Mouse (Mus musculus) urinary bladder, postnatal 25 days (tissue): ENCODE measurements at regions not wholly inside any gene's neighbourhood (a gene's known extent, or its start where the extent isn't known, plus 50 kb on each side); places are given as distances from the start of the nearest gene placed in this dataset.

Experiments
- DNase-seq: peaks from one replicate; pipeline ENCODE4 v3.0.0; 2022; ENCODE audit warnings: low spot score

DNA sequence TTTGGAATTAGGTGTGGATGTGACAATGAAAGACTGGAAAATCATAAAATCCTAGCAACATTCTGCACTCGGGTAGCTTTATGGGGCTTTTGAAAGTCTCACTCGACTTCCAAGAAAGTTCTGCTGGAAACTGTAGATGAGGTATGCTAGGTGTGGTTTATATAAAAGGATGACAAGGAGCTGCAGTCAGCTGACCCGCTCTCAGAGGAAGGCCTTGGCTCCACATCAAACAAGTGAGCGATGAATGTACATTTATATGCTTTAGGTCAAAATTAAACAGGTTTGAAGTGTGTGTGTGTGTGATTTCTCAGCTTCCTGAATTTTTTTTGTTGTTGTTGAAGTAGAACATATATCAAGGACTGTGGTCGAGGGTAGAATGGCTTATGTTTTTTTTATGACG lies 174.9 kb downstream of the 1500009L16Rik start:
- DNase-seq = no peak

DNA sequence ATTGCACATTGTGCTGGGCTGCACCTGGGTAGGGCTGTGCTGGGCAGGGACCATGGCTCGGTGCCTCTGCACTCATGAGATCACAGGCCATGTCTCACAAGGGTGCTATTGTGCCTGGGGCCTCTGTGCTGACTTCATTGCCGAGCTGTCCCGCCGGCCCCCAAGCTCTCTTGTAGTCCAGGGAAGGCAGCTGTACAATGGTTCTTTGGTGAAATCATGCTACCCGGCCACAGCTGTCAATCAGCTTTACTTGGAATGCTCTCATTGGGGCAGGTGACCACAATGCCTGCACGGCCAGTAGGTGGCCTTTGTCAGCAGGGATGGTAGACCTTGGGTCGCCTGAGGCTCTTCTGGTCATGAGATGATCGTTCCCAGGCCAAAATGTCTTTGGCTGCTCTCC lies 184.1 kb downstream of the 1500009L16Rik start:
- DNase-seq = no peak

DNA sequence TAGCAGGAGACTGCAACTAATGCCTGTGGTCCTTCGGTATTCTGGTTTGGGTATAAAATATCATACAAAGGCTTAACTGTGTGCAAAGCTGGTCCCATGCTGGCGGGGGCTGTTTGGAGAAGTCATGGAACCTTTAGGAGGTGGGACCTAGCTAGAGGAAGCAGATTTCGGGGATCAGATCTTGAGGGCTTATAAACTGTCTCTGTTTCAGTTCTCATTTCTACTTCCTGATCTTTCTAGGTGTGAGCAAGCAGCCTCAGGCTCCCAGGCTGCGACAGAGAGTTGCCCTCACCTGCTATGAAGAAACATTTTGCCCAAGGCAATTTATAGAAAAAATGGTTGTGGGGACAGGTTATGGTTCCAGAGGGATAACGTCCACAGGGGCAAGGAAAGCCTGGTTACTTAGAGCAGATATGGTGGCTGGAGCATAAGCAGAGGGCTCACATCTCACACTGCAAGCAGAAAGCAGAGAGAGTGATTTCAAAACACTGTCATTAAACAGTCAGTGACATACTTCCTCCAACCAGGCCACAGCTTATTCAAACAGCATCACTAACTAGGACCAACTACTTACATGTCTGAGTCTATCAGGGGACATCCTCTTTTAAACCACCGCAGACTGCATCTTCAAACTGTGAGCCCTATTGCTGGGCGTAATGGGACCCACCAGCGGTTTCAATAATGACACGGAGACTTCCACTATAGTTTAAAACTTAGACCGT lies 188.1 kb downstream of the 1500009L16Rik start:
- DNase-seq = no peak

DNA sequence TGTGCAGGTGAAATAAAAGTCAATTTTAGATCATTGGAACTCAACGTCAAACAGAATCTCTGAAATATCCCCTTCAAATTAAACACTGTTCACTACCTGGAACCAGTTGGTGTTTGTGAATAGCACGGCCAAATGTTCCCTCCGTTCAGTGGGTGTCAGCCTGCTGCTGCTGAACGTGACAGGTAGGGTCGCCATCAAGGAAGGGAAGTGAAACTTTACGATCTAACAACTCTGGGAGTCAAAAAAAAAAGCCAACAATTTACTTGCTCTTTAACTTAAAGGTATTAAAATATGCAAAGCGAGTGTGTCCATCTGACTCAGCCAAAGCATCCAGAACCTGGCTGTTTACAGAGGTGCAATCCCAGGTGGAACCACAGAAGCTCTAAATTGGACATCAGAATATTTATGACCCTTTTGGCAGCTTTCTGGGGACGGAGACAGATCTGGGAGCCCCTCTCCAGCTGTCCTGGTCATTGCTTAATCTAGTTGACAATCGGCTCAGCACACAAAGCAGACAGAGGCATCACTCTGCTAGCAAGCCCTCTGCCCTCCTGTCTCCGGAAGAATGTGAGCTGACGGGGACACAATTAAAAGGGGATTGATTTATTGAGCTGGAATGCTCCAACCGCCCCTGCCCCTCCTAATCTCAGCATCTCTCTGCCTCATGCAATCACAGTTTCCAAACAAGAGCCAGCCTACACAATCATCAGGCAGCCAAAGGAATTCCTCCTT lies 191.9 kb downstream of the 1500009L16Rik start:
- DNase-seq = no peak

DNA sequence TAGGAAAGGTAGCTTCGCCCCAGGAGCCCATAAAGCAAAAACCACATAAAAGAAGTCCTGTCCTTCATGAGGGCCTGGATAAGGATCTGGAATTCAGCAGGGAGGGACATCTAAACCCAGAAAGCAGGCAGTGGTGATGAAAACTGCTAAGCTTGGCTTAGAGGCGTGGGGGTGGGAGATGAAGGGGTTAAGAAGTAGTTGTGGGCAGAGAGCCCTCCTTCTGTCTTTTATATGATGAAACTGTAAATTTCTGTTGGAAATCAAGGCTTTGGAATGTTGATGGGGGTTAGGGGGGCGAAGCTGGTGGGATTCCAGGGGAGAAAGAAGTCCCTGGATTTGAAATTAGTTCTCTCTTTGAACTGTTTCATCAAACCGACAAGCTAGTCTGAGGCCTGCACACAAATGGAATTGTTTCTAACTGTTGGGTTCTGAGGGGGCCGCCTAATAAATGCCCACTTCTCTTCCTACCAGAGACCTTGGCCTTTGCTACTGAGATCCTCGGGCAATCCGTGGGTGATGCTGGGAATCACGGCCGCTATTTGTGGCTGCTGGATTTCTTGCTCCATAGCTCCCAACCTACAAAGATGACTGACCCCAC lies 192.6 kb downstream of the 1500009L16Rik start:
- no peak for DNase-seq

DNA sequence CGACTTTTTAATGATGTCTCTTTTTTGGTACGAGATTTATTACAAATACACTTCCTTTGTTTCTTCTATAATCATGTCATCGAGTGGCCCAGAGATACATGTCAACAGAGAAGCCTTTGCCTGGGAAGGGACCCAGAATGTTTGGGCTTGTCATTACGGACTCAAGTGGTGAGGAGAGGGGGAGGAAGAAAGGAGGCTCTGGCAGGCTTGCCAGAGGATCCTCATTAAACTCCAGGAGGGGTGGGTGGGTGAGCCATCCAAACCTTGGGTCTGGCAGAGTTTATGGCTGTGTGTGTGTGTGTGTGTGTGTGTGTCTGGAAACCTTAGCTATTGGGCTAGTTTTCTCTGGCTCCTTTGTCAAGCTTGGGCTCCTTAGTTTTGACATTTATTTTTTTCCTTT lies 204.3 kb downstream of the 1500009L16Rik start:
- no peak for DNase-seq

DNA sequence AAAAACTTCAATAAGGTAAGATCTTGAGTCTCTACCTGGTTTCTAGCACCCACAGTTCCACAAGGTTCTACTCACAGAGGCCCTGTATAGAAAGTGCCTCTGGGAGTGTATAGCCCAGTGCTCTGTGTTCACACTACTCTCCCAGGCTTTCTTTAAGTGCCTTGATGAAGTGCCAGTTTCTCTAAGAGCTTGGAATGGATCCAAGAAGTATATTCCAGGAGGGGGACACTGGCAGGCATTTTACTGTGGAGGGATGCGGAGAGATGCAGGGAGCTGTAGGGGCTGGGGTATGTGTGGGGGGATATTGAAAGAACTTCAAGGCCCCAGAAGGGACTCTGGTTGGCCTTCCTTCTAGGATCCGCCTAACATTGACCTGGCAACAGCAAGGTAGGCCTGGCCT lies 204.9 kb downstream of the 1500009L16Rik start:
- DNase-seq = no peak

DNA sequence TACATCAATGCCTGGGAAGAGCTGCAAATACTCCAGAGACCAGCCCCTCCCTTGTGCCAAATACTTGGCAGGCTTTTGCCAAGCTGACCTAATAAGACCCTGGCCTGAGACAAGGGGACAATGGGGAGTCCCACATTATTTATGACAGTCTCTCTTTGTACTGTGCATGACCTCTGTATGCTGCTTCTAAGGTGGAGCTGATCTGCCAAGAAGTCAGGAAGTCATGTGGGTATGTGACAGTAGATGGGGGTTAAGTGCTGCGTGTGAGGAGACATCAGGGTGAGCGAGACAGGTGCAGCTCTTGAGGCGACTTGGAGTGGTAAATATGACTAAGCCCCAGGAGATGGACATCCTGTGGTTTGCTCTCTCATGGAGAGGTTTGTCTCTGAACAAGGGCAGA lies 209.1 kb downstream of the 1500009L16Rik start:
- DNase-seq = no peak

DNA sequence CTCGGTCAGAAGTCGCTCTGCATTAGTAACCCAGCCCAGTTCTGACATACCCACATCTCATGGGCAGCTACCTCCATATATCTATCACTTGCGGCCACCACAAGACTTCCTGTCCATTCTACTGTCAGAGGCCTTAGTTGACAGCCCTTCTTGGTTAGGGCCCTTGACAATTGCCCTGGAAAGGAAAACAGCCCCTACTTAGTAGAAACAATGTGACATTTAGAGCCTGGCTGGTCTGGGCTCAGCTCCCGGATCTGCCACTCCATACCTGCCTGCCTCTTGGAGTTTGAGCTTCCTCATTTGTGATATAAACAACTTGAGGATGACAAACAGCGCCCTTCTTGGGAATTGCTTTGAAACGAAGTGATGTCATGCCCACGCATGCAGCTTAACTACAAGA lies 210.5 kb downstream of the 1500009L16Rik start:
- no peak for DNase-seq

DNA sequence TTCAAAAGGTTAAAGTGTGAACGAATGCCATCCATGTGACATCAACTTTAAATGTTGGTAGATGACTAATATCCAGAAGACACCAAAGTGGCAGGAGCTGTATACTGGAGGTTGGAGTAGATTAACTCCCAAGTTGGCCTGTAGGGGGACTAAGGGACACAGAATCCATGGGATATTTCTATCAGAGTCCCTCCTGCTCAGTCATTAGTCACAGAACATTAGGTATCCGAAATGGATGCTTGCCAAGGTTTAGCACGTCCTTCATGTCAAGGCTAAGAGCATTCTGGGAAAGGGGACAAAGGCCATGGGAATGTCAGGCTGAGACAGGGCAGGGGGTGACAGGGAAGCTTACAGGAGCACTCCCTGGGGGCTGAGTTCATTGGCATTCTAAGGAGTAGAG lies 211.8 kb downstream of the 1500009L16Rik start:
- no peak for DNase-seq

DNA sequence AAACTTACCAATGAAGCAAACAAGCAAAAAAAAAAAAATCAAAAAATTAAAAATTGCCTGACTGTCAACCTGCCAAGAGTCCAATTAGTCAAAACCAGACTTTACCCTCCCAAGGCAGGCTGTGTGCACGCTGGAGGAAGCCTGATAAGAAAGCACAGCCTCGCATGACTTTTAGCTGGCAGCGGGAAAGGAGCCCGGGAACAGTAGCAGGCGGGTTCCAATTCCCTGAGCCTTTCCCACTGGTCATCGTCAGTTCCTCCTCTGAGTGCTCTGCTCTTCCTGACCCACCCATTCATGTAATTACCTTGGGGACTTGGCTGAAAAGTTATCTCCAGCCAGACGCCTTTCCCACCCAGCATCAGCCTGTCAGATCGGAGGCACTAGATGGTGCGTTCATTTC lies 214.5 kb downstream of the 1500009L16Rik start:
- DNase-seq = no peak

DNA sequence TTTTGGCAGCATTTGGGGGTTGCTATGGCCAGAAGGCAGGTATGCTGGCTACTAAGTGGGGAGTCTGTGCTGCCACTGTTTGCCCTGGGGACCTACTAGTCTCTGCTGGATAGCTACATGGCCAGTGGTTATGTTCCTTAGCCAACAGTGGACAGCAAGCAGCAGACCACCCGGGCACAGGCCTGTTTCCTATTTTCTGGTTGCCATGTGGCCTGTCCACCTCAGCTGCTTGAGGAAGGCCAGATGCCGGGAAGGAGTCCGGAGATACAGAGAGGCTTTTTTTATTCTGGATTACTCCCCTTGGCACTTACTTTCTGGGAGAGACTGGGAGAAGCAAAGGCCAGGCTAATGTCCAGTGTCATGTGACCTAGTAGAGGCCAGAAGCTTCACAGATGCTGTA lies 219.4 kb downstream of the 1500009L16Rik start:
- no peak for DNase-seq

DNA sequence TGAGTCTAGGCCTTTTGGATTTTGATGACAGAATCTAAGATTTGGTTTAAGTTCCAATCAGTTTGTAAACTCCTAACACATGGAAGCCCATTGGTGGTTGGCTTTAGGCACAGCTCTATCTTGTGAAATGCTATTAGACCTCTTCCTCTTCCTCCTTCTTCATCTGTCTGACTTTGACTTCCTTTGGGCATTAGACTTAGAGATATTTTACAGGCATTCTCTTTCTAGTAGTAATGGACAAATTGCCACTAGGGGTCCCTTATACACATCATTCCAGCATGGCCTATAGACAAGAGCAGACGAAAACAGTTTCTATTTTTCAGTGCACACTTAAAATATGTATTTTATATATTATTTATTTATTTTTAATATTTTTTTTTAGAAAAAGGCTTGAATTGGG lies 221.5 kb downstream of the 1500009L16Rik start:
- DNase-seq = no peak

DNA sequence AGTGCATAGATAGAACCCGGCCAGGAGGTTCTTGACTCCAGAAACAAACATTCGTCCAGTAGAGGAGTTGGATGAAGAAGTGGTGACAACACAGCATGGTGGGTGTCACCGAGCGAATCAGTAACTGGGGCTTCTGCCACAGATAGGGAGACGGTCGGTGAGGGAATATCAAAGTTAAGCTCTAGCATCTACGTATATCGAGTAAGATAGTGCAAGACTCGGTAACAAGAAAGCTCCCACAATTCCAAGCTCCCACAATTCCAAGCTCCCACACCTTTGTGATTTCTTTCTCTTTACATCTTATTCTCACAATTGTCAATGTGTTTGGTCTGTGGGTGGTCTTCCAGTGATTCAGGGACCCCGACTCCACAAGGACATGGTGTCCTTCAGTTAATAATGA lies 222.2 kb downstream of the 1500009L16Rik start:
- DNase-seq = no peak

DNA sequence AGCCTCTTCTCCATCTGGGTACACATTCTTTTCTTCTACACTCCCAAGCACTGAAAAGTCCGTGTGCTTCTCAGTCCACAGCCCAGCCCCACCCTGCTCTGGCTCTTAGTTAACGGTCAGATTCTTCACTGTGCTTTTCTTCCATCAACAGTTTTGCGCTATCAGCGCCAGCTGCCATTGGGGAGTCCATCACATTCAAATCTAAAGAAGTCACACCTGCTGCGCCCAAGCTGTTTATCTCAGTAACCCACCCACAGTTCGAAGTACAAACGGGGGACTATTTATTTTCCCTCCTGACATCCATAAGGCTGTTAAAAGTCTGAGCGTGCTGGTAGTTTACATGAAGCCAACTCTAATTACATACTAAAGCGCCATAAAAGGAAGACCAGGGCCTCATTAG lies 222.8 kb downstream of the 1500009L16Rik start:
- no peak for DNase-seq

DNA sequence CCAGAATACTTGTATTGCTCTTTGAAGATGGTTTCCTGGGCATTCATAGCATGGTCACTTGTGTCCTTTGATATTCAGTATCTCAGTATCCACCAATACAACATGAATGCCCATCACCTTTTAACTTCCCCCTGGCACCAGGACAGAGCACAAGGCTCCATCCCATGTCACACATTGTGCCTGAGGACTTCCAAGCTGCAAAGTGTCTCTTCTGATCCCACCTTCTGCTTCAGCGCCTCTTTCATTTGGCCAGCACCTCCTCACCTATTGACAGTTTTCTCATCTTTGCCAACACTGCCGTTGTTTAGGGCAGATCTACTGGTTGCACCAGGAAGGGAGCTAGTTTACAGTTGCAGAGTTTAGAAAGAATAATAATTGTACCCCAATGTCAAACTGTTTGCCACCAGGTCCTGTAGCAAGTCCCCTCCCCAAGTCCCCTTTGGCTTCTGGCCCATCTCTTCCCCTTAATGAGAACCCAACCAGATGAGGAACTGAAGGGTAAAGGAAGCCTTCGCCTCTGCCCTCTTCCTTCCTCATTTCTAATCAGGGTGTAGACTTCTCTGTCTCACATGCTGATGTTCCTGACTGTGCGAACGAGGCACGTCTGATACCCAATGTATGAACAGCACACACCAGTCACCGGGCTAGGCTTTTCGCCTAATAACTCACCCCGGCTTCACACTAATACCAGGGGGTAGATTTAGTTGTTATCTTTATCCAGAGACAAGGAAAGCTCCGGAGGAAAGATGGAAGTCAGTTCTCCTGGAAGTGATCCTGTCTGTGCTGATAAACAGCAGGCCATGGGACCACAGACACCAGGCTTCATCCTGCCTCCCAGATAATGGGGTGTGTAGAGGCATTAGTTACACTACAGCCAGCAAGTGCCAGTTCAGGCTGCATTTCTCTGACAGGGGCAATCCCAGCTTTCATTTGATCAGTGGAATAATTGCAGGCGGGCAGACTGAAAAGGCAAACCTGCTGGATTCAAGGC lies 223.8 kb downstream of the 1500009L16Rik start:
- DNase-seq = no peak

DNA sequence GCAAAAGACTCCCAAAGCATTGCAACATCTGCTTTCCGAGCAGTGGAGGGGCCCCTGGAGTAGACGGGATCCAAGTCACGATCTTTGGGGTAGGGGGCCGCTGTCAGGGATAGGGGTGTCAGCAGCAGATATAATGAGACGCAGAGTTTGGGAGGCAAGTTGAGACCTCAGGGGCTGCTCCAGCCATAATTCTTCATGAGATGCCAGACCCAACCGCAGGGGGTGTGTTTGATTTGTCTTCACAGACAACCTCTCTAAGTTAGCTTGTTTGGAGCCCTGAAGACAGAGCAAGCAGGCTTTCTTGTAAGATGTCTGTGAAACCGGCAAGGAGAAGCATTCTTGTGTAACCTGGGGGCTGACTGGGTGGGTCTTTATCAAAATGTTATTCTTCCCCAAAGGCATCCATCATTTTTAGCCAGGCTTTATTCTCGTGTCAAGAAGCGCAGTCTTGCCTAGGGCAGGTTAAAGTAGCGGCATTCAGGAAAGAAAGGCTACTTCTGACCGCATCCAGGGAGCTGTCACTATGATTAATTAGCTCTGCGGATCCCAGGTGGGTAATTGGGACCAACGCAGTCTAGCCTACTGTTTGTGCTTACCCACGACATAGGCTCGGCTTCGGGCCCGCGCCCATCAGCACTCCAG lies 234.6 kb downstream of the 1500009L16Rik start:
- no peak for DNase-seq

DNA sequence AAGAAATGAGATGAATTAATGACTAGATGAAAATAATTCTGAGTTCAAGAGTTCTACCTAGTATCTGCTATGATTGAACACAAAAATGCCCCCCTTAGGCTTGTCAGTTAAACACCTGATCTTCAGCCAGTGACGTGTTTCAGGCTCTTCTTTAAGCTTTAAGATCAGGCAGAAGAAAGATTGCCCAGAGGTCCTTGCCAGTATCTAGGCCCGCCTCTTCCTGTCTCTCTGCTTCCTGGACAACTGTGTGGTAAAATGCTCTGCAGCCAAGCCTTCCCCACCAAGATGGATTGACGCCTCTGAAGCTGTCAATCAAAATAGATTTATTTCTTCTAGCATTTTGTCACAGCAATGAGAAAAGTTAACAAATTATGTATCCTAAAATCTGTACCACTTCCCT lies 235.7 kb downstream of the 1500009L16Rik start:
- DNase-seq = no peak

DNA sequence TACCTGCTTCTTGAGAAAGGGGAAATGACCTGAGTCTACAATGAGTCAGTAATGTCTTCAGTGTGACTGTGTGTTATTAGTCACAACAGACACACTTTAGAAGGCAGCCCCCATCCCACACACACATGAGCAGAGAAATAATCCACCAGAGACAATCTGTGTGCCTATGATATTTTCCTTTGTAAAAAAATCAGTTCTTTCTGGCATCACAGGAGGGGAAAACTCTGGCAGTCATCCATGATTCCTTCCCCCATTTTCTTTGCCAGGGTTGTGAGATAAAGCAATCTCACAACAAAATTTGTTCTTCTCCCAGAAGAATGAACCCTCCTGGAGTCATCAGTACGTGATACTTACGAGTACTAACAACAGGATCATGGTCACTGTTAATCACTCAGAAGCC lies 236.2 kb downstream of the 1500009L16Rik start:
- DNase-seq = no peak

DNA sequence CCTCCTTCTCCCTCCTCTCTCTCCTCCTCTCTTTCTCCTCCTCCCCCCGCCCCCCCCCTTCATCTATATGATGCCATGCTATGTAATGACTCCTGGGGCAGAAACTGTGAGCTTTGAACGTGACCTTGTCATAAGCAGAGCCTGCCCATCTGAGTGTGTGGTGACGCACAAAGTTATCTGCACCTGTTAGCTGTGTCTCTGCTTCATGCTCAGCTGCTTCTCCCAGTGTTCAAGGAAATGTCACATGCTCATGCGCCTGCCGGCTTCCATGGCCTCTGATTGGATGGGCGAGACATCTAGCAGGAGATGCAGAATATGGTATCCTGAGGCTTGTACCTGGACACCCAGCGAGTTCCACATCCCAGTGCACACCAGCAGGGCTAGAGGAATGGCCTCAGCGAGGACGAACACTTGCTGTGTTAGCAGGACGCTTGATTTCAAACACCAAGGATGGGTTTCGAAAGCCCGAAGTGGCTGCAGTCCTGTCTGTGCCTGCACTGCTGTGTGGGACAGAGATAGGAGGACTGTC lies 240.6 kb downstream of the 1500009L16Rik start:
- no peak for DNase-seq
